In the genomic region with DNA sequence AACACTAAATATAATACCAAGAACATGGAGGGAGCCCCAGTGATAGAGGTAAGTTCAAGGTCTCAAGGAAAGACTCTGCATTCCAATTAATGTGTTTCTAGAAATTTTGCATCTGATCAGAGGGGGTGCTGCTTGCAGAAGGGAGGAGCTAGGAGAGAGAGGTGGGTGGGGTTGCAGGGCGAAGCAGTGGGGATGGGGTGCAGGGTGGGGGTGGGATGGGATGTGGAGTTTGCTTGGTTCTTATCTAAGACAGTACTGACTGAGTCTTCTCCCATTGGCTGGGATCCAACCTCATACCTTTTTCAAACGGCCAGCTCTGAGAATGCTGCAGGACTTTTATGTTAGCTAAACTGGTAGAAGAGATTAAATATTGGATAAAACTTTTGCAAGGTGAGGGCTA, we compare ENCODE assay signal across 19 mouse cellular contexts. TPM values are rescaled to one million over a fixed set of nuclear protein-coding genes. Genes with fewer than 3 reads are reported as not detected.
DNase-seq lines count a peak whose midpoint lies in the region; ATAC-seq lines count a peak whose summit lies in the region.
"Had no signal": no experiment of that assay in that cellular context is flagged by ENCODE, and none has a peak within 500 bp of the region (broad histone marks: within the 10 kb centered on the region; RNA-seq: fewer than 3 reads in every experiment).

No protein-coding gene starts in this region.

- no peaks in the 10 kb centered on the region for H3K9me3 ChIP-seq in liver, embryonic 11.5 days (ENCODE audit: control insufficient read depth, low read length)
- no peaks in the 10 kb centered on the region for H3K9me3 ChIP-seq in liver, embryonic 15.5 days (replicated peaks)
- no peaks in the 10 kb centered on the region for H3K9me3 ChIP-seq in midbrain, embryonic 13.5 days
- H3K9me3 ChIP-seq: embryonic facial prominence, embryonic 13.5 days; forebrain, embryonic 13.5 days; heart, embryonic 12.5 days; hindbrain, embryonic 10.5 days had no signal

- DNase-seq in c-Kit-positive CD71-positive TER-119-negative erythroid progenitor cells, embryonic 14.5 days (ENCODE audit: low read depth): peak; percentile 51
- DNase-seq in liver, embryonic 11.5 days (ENCODE audit: low spot score): no peak
- no peak for DNase-seq in adrenal gland, adult 2 months
- DNase-seq in frontal cortex, adult 2 months (ENCODE audit: extremely low spot score in 1 of 2, low spot score in 1 of 2): no peak
- DNase-seq: adrenal gland, postnatal 10 days; cerebellum, adult 18-20 months; cerebellum, adult 9-11 months; cerebellum, postnatal 36 days; forebrain, postnatal 0 days; gastrocnemius, adult 2 months; gastrocnemius, postnatal 25 days had no signal

- no peak overlapping the region for H3K4me3 ChIP-seq in liver, embryonic 11.5 days (ENCODE audit: low read depth, low read length)
- H3K4me3 ChIP-seq in liver, embryonic 15.5 days (replicated peaks): no peak overlapping the region
- no peak overlapping the region for H3K4me3 ChIP-seq in midbrain, embryonic 13.5 days (replicated peaks)
- H3K4me3 ChIP-seq: embryonic facial prominence, embryonic 13.5 days; forebrain, embryonic 13.5 days; gastrocnemius, adult 2 months; heart, embryonic 12.5 days; hindbrain, embryonic 10.5 days had no signal

- peak; percentile 84 for ATAC-seq in liver, embryonic 11.5 days (replicated peaks; ENCODE audit: low FRiP score)
- ATAC-seq in liver, embryonic 15.5 days (ENCODE audit: insufficient read depth): peak; percentile 66
- ATAC-seq in midbrain, embryonic 13.5 days: no peak
- ATAC-seq: forebrain, embryonic 13.5 days; forebrain, postnatal 0 days had no signal

- H3K4me1 ChIP-seq in liver, embryonic 11.5 days (replicated peaks; ENCODE audit: control insufficient read depth, insufficient read depth, low read length): peaks cover 10% of the 10 kb centered on the region
- H3K4me1 ChIP-seq in liver, embryonic 15.5 days (replicated peaks): peaks cover 34% of the 10 kb centered on the region
- H3K4me1 ChIP-seq in midbrain, embryonic 13.5 days (replicated peaks): no peaks in the 10 kb centered on the region
- H3K4me1 ChIP-seq: embryonic facial prominence, embryonic 13.5 days; forebrain, embryonic 13.5 days; hindbrain, embryonic 10.5 days had no signal

- no peaks in the 10 kb centered on the region for H3K36me3 ChIP-seq in liver, embryonic 11.5 days (ENCODE audit: control insufficient read depth, insufficient read depth, low read length)
- no peaks in the 10 kb centered on the region for H3K36me3 ChIP-seq in liver, embryonic 15.5 days (replicated peaks)
- no peaks in the 10 kb centered on the region for H3K36me3 ChIP-seq in midbrain, embryonic 13.5 days
- H3K36me3 ChIP-seq: embryonic facial prominence, embryonic 13.5 days; heart, embryonic 12.5 days; hindbrain, embryonic 10.5 days had no signal

- no peak overlapping the region for H3K4me2 ChIP-seq in liver, embryonic 11.5 days
- H3K4me2 ChIP-seq in liver, embryonic 15.5 days: no peak overlapping the region
- no peak overlapping the region for H3K4me2 ChIP-seq in midbrain, embryonic 13.5 days (replicated peaks)
- H3K4me2 ChIP-seq: embryonic facial prominence, embryonic 13.5 days; forebrain, embryonic 13.5 days; heart, embryonic 12.5 days; hindbrain, embryonic 14.5 days had no signal

- H3K9ac ChIP-seq in liver, embryonic 11.5 days (ENCODE audit: low read depth, low read length): no peak overlapping the region
- H3K9ac ChIP-seq in liver, embryonic 15.5 days: no peak overlapping the region
- no peak overlapping the region for H3K9ac ChIP-seq in midbrain, embryonic 13.5 days (replicated peaks)
- H3K9ac ChIP-seq: embryonic facial prominence, embryonic 13.5 days; forebrain, embryonic 13.5 days; forebrain, postnatal 0 days; heart, embryonic 12.5 days; hindbrain, embryonic 14.5 days had no signal

- H3K27ac ChIP-seq in liver, embryonic 11.5 days (ENCODE audit: low read depth, low read length): no peak overlapping the region
- peak overlapping the region; percentile 38; the same call in 1 of the 2 replicates for H3K27ac ChIP-seq in liver, embryonic 15.5 days (replicated peaks)
- no peak overlapping the region for H3K27ac ChIP-seq in midbrain, embryonic 13.5 days
- H3K27ac ChIP-seq: embryonic facial prominence, embryonic 13.5 days; forebrain, embryonic 13.5 days; gastrocnemius, adult 2 months; hindbrain, embryonic 10.5 days; hindbrain, embryonic 14.5 days had no signal

- 47% methylated on average over 2 of the region's 2 CpGs for WGBS in liver, embryonic 11.5 days
- WGBS in liver, embryonic 15.5 days (ENCODE audit: insufficient replicate concordance): 17% methylated on average over 2 of the region's 2 CpGs
- 92% methylated on average over 2 of the region's 2 CpGs for WGBS in midbrain, embryonic 13.5 days

- H3K27me3 ChIP-seq in liver, embryonic 11.5 days (replicated peaks; ENCODE audit: control insufficient read depth, insufficient read depth, low read length): no peaks in the 10 kb centered on the region
- H3K27me3 ChIP-seq in liver, embryonic 15.5 days: no peaks in the 10 kb centered on the region
- H3K27me3 ChIP-seq in midbrain, embryonic 13.5 days: no peaks in the 10 kb centered on the region
- H3K27me3 ChIP-seq: CH12.LX; embryonic facial prominence, embryonic 13.5 days; forebrain, embryonic 13.5 days; heart, embryonic 12.5 days had no signal

RNA-seq across cellular contexts. Expression of a gene that starts 56.4 kb away (rescaled TPM):
- 34.6 and 39.0 TPM in 2 replicates for polyA plus RNA-seq in liver, embryonic 11.5 days (2014; fragmentation: Nextera tagmentation; extraction: Ambion mirVana)
- 14.7 and 16.2 TPM in 2 replicates for polyA plus RNA-seq in liver, embryonic 15.5 days (2015; fragmentation: Nextera tagmentation; extraction: Ambion mirVana)
- polyA plus RNA-seq in midbrain, embryonic 13.5 days (2015; fragmentation: Nextera tagmentation; extraction: Ambion mirVana): 36.5 and 38.6 TPM in 2 replicates
- total RNA-seq in adrenal gland, adult 2 months (2021): 10 to 100 TPM; 11.1 to 11.9 TPM
- polyA plus RNA-seq in adrenal gland, adult 2 months (2012; rRNA removed): 3.6 and 3.7 TPM in 2 replicates
- 8.5 and 9.3 TPM in 2 replicates for polyA plus RNA-seq in frontal cortex, adult 2 months (2012; rRNA removed)

RNA-seq across cellular contexts. Expression of a gene that starts 56.6 kb away (rescaled TPM):
- 21.9 and 24.1 TPM in 2 replicates for polyA plus RNA-seq in liver, embryonic 11.5 days (2014; fragmentation: Nextera tagmentation; extraction: Ambion mirVana)
- 7.6 and 8.5 TPM in 2 replicates for polyA plus RNA-seq in liver, embryonic 15.5 days (2015; fragmentation: Nextera tagmentation; extraction: Ambion mirVana)
- polyA plus RNA-seq in midbrain, embryonic 13.5 days (2015; fragmentation: Nextera tagmentation; extraction: Ambion mirVana): 13.4 and 15.8 TPM in 2 replicates
- 10 to 100 TPM; 13.2 to 13.4 TPM for total RNA-seq in adrenal gland, adult 2 months (2021)
- polyA plus RNA-seq in adrenal gland, adult 2 months (2012; rRNA removed): 2.4 and 2.5 TPM in 2 replicates
- polyA plus RNA-seq in frontal cortex, adult 2 months (2012; rRNA removed): 13.3 and 15.0 TPM in 2 replicates
